Mouse (Mus musculus): Measurements from ENCODE around the gene Fam117b. TPM values are rescaled to one million over a fixed set of nuclear protein-coding genes. Genes with fewer than 3 reads are reported as not detected.

Gene Fam117b
- total RNA-seq, 2 experiments from 2014 or later: 52.0 to 56.5 TPM

GRCm38 (mm10) chr1:60000319-60000718 lies 87.5 kb downstream of the Fam117b start:
- no peak for DNase-seq (ENCODE audit: extremely low spot score in 1 of 2, low spot score in 2 of 2)
- no peak overlapping the region for H3K4me3 ChIP-seq
- H3K27ac ChIP-seq: no peak overlapping the region
- intact Hi-C loops (cut with DNase I): loop anchor here (2.0 to 10.0 kb wide), 2 partner anchors 118 to 296 kb away; no protein-coding TSS in a partner anchor
- TF ChIP-seq CTCF (IDR thresholded peaks at IDR 0.05): peak; percentile 58

DNA sequence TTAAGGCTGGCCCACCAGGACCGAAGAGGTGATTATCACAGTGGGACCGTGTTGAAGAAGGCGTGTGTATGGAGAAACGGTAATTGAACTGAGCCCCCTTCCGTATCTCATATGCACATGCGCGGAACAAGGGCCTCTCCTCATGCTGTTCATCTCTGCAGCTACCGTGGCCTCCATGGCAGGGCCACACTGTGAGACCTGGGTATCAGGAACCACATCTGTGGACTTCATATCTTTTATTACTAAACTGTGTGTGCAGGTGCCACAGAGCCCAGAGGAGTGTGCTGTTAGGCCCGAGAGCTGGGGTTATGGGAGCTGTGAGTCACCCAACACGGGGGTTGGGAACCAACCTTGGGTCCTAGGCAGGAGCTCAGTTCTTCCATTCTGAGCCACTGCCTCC lies 94.5 kb downstream of the Fam117b start:
- H3K4me3 ChIP-seq: no peak overlapping the region
- TF ChIP-seq CTCF (IDR thresholded peaks at IDR 0.05): no peak
- intact Hi-C loops (cut with DNase I): loop anchor here (10.0 kb wide), 1 partner anchor 303 kb away; no protein-coding TSS in a partner anchor
- no peak overlapping the region for H3K27ac ChIP-seq
- DNase-seq (ENCODE audit: extremely low spot score in 1 of 2, low spot score in 2 of 2): no peak

DNA sequence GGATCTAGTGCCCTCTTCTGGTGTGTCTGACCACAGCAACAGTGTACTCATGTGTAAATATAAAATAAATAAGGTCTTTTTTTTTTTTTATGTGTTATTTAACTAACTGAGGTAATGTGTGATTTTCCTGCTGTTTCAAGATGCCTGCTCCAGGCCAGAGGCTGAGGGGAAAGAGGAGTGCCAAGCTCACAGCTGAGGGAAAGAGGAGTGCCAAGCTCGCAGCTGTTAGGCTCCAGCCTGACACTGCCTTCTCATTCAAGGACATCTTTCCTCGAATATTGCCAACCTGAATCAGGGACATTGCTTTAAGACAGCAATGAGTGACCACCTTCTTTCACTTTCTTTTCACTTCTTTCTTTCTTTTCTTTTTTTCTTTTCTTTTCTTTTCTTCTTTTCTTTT lies 95.9 kb downstream of the Fam117b start:
- intact Hi-C loops (cut with DNase I): loop anchor here (10.0 kb wide), 1 partner anchor 304 kb away; no protein-coding TSS in a partner anchor
- Histone ChIP-seq H3K27ac (no peak overlapping the region), H3K4me3 (no peak overlapping the region)
- TF ChIP-seq CTCF (IDR thresholded peaks at IDR 0.05): peak; percentile 18; the same call in 1 of the 2 replicates
- no peak for DNase-seq (ENCODE audit: extremely low spot score in 1 of 2, low spot score in 2 of 2)

DNA sequence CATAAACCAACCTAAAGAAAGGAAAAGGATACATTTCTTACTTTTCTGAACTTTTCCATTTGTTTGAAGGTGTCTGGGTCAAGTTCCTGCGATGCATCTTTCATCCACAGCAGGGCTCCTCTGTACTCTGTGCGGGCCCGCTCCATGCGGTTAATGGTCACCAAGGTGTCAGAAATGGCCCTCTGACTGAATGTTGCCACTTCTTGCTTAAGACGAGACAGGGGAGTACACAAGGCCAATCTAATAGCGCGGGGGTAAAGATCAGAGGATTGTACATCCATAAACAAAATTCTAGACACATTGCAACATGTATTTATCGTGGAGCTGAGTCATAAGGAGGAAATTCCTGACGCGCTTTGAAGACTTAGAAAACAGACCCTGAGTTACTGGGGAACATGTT lies 101.0 kb downstream of the Fam117b start:
- H3K4me3 ChIP-seq: no peak overlapping the region
- intact Hi-C loops (cut with DNase I): no loop called here
- no peak for DNase-seq (ENCODE audit: extremely low spot score in 1 of 2, low spot score in 2 of 2)
- H3K27ac ChIP-seq: no peak overlapping the region
- no peak for TF ChIP-seq CTCF (IDR thresholded peaks at IDR 0.05)

GRCm38 (mm10) chr1:60015511-60015910 lies 102.7 kb downstream of the Fam117b start:
- H3K27ac ChIP-seq: no peak overlapping the region
- no peak for TF ChIP-seq CTCF (IDR thresholded peaks at IDR 0.05)
- no peak overlapping the region for H3K4me3 ChIP-seq
- no peak for DNase-seq (ENCODE audit: extremely low spot score in 1 of 2, low spot score in 2 of 2)
- intact Hi-C loops (cut with DNase I): no loop called here

DNA sequence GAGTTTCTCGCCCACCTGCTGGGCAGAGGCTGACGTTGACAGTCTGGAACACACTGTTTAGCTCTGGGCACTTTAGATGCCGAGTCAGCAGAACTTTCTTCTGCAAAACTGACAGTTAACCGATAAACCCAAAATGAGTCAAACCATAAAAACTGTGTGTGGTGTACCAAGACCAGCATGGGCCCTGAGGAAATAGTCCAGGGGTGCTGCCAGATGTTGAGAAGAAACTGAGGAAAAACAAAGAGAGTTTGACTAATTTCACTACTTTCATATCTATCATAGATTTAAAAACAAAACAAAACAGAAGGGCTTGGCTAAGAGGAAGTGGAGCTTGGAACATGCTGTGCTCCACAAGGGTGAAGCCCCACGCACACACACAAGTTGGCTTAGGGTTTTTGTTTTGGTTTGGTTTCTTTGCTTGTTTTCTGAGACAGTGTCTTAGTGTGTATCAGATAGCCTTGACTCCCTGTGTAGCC lies 103.4 kb downstream of the Fam117b start:
- TF ChIP-seq CTCF (IDR thresholded peaks at IDR 0.05): no peak
- no peak overlapping the region for H3K4me3 ChIP-seq
- DNase-seq (ENCODE audit: extremely low spot score in 1 of 2, low spot score in 2 of 2): no peak
- no peak overlapping the region for H3K27ac ChIP-seq
- intact Hi-C loops (cut with DNase I): no loop called here

DNA sequence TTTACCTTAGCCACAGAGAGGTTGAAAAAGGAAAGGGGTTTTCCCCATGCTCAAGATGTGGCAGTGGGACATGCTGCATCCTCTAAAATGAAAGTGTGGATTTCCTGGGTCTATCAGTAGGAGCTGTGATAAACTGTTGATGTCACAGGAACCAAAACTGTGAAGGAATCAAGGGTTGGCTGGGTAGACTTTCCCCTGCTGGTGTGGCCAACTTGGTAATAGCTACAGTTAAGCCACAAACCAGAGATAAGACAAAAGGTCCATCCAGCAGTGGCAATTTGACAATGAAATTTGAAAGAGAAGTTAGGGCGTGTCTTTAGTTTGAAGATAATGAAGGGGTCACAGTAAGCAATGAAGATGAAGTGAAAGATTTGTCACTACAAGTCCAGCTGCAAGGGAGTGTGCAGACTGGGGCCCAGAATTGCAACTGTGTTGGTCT lies 104.2 kb downstream of the Fam117b start:
- intact Hi-C loops (cut with DNase I): no loop called here
- no peak for DNase-seq (ENCODE audit: extremely low spot score in 1 of 2, low spot score in 2 of 2)
- no peak for TF ChIP-seq CTCF (IDR thresholded peaks at IDR 0.05)
- Histone ChIP-seq H3K4me3 (no peak overlapping the region), H3K27ac (no peak overlapping the region)

Other genes with a start within 250 kb of the Fam117b start
- 100 to 1,000 TPM; 124 to 128 TPM for gene Sumo1, start 242.2 kb upstream of the Fam117b start, total RNA-seq (2021)
- 10 to 100 TPM; 50.7 to 51.3 TPM for gene Nop58, start 228.0 kb upstream of the Fam117b start, total RNA-seq (2021)
- gene Bmpr2, start 149.6 kb upstream of the Fam117b start, total RNA-seq (2021): 100 to 1,000 TPM in 1 of 2 experiments, 10 to 100 TPM in 1; 99.9 to 100 TPM
- 10 to 100 TPM; 36.2 to 37.8 TPM for gene Ica1l, start 130.2 kb downstream of the Fam117b start, total RNA-seq (2021)
- gene Carf, start 185.2 kb downstream of the Fam117b start, total RNA-seq (2021): 10 to 100 TPM; 26.2 to 26.9 TPM
- 10 to 100 TPM; 30.4 to 32.4 TPM for gene Wdr12, start 185.6 kb downstream of the Fam117b start, total RNA-seq (2021)